Mouse (Mus musculus) olfactory bulb, adult 2 months (tissue): ENCODE results near the gene Tfr2.

Experiments
- CTCF ChIP-seq: fragments of 200-500 bp; IDR thresholded peaks from 2 replicates; pipeline ENCODE4 v1.5.1; 2012; ENCODE audit warnings: low read depth, mild to moderate bottlenecking, low read length, moderate library complexity; ENCODE audit not compliant: insufficient read depth
- POLR2A ChIP-seq: fragments of 200-500 bp; IDR thresholded peaks from 2 replicates; pipeline ENCODE4 v1.6.1; 2012; ENCODE audit warnings: mild to moderate bottlenecking, low read depth, low read length, moderate library complexity; ENCODE audit not compliant: insufficient read depth

DNA sequence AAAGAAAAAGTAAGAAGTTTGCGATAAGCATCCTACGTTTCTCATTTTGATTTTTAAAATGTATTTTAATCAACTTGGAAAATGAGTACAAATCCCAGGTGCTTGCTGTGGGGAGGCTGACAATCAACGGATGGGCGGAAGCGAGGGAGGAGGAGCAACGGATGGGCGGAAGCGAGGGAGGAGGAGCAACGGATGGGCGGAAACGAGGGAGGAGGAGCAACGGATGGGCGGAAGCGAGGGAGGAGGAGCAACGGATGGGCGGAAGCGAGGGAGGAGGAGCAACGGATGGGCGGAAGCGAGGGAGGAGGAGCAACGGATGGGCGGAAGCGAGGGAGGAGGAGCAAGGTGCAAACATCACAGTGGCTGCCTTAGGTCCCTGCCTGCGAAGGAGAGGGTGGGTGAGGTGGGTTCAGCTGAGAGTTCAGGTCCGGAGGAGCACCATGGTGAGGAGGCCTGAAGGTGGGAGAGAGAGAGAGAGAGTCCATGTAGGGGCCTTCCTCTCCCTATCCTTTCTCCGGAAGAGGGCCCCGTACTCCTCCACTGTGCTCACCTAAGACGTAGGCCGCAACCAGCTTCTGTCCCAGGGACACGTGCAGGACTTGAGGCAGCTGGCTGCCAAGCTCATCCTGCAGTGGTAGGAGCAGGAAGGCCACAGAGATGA lies 27.1 kb downstream of the Tfr2 start:
- no peak for TF ChIP-seq CTCF
- TF ChIP-seq POLR2A, result no peak
